ENCODE assay signal across 21 mouse cellular contexts in genomic region chr1:33738281-33738680, GRCm38 (mm10).
"Had no signal": no experiment of that assay in that cellular context is flagged by ENCODE, and none has a peak within 500 bp of the region (broad histone marks: within the 10 kb centered on the region; RNA-seq: fewer than 3 reads in every experiment).

No protein-coding gene starts in this region.

- DNase-seq: liver, postnatal 0 days; lung, adult 2 months; lung, postnatal 14 days; lung, postnatal 4 days; midbrain, embryonic 14.5 days; retina, postnatal 1 day; right cerebral cortex, adult 18-20 months; right cerebral cortex, postnatal 25 days; right cerebral cortex, postnatal 4 days; spleen, adult 18-20 months; thymus, adult 2 months; thymus, postnatal 25 days; thymus, postnatal 4 days had no signal

- H3K4me1 ChIP-seq: lung, embryonic 15.5 days; midbrain, embryonic 10.5 days; midbrain, embryonic 12.5 days; neural tube, embryonic 15.5 days had no signal

- H3K27ac ChIP-seq: liver, embryonic 15.5 days; lung, embryonic 15.5 days; midbrain, embryonic 10.5 days; midbrain, embryonic 12.5 days; neural tube, embryonic 13.5 days; neural tube, embryonic 15.5 days had no signal

- H3K4me3 ChIP-seq: liver, embryonic 15.5 days; lung, embryonic 15.5 days; midbrain, embryonic 10.5 days; midbrain, embryonic 12.5 days; myocyte; neural tube, embryonic 13.5 days; neural tube, embryonic 15.5 days had no signal

- ATAC-seq: lung, postnatal 0 days had no signal
